Mouse (Mus musculus) ES-E14 (cell line): ENCODE data around the gene Srsf3.

Source experiments
- CHD2 ChIP-seq: IDR thresholded peaks from 2 replicates; pipeline ENCODE4 v1.6.1; 2014; ENCODE audit warnings: mild to moderate bottlenecking, low read depth, low read length, inconsistent platforms
- ZC3H11A ChIP-seq: IDR thresholded peaks from 2 replicates; pipeline ENCODE4 v1.6.1; 2012; ENCODE audit warnings: low read depth, mild to moderate bottlenecking, inconsistent platforms, low read length, borderline replicate concordance

GRCm38 (mm10) chr17:29053067-29053466, 20.6 kb downstream of the Srsf3 start:
- TF ChIP-seq ZC3H11A (no peak), CHD2 (no peak)
